In the genomic region with DNA sequence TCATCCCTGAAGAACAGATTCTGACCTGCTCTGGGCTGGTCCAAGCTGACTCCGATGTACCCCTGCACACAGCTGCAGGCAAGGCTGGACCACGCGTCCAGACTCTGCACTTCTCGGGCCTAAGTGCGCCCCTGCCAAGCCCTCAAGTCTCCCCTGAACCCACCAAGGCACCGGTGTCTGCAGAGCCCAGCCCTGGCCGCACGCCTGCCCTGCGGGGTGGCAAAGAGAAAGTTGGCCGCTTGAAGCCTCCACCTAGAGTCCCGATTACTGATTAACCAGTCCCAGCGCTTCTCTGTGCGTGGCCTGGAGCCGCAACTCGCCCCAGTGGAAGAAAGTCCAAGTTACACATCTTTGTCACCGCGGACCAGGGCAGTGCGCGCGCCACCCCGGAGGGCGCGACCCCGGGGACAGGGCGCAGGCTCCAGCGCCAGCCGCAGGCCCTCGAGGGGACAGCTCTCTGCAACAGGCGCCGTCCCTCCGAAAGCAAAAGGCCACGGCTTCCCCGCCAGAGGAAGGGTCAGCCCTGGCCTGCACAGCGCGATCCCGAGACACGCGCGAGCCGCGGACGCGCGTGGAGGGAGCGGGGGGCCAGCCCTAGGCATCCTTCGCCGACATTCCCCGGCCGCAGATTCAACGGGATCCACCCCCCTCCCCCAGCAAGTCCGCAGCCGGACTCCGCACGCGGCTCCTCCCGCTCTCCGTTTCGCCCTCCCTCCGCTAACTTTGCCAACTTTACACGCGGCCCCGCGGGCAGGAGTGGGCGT, we compare ENCODE assay signal across 9 mouse cellular contexts. TPM values are rescaled to one million over a fixed set of nuclear protein-coding genes. Genes with fewer than 3 reads are reported as not detected.
A peak's percentile ranks its signal among the peaks of the same experiment; 100 is the strongest.
DNase-seq lines count a peak whose midpoint lies in the region; ATAC-seq lines count a peak whose summit lies in the region.
"Had no signal": no experiment of that assay in that cellular context is flagged by ENCODE, and none has a peak within 500 bp of the region (broad histone marks: within the 10 kb centered on the region; RNA-seq: fewer than 3 reads in every experiment).

No protein-coding gene starts in this region.

- peak overlapping the region; percentile 75 for H3K9ac ChIP-seq in kidney, embryonic 16.5 days (replicated peaks; ENCODE audit: low read length)

- H3K4me2 ChIP-seq in kidney, embryonic 16.5 days (replicated peaks; ENCODE audit: low read depth, low read length), result peak overlapping the region; percentile 90

- H3K4me1 ChIP-seq in kidney, embryonic 16.5 days (ENCODE audit: insufficient read depth, low read length), result peaks cover 44% of the 10 kb centered on the region

- H3K27ac ChIP-seq in kidney, embryonic 16.5 days (ENCODE audit: low read length), result peak overlapping the region; percentile 88

- peak; percentile 32 to 52 for DNase-seq in cerebellum, postnatal 14 days
- no peak for DNase-seq in cerebellum, postnatal 4 days (ENCODE audit: low spot score in 2 of 2)
- DNase-seq in MN1 (ENCODE audit: low spot score), result peak; percentile 36
- DNase-seq in right cerebral cortex, adult 2 months (ENCODE audit: low spot score in 2 of 2), result no peak
- no peak for DNase-seq in cerebellum, adult 11-12 months

- H3K36me3 ChIP-seq in kidney, embryonic 16.5 days (ENCODE audit: insufficient read depth, low read length), result no peaks in the 10 kb centered on the region

- H3K9me3 ChIP-seq in kidney, embryonic 16.5 days (ENCODE audit: low read length), result no peaks in the 10 kb centered on the region; the same call in 1 of the 2 replicates

- WGBS in kidney, embryonic 16.5 days, result 2% methylated on average over 62 of the region's 64 CpGs

- peak; percentile 43 for ATAC-seq in granulocyte monocyte progenitor cell, adult 5-6 weeks (replicated peaks; ENCODE audit: poor library complexity, severe bottlenecking)
- peak; percentile 52 for ATAC-seq in kidney, embryonic 16.5 days (ENCODE audit: low FRiP score, low TSS enrichment)
- ATAC-seq in megakaryocyte-erythroid progenitor cell, adult 5-6 weeks (replicated peaks; ENCODE audit: low FRiP score, low TSS enrichment, poor library complexity, severe bottlenecking), result peak; percentile 48

- H3K27me3 ChIP-seq in kidney, embryonic 16.5 days (ENCODE audit: insufficient read depth, low read length), result no peaks in the 10 kb centered on the region

- peak overlapping the region; percentile 75 for H3K4me3 ChIP-seq in kidney, embryonic 16.5 days (ENCODE audit: low read length)

RNA-seq across cellular contexts. Expression of a gene that starts 0.5 kb away (rescaled TPM):
- total RNA-seq in granulocyte monocyte progenitor cell, adult 5-6 weeks (2014; fragmentation: Nextera tagmentation), result 3.0 and 4.1 TPM in 2 replicates
- 0.47 and 0.88 TPM in 2 replicates for total RNA-seq in granulocyte monocyte progenitor cell, adult 5-6 weeks (2017)
- 7.2 and 7.9 TPM in 2 replicates for polyA plus RNA-seq in kidney, embryonic 16.5 days (2015; fragmentation: Nextera tagmentation; extraction: Ambion mirVana)
- total RNA-seq in megakaryocyte-erythroid progenitor cell, adult 5-6 weeks (2014; fragmentation: Nextera tagmentation), result 9.9 and 12.3 TPM in 2 replicates
- total RNA-seq in megakaryocyte-erythroid progenitor cell, adult 5-6 weeks (2017), result 5.8 and 6.8 TPM in 2 replicates

RNA-seq across cellular contexts. Expression of a gene that starts 6.1 kb away (rescaled TPM):
- total RNA-seq in granulocyte monocyte progenitor cell, adult 5-6 weeks (2014; fragmentation: Nextera tagmentation), result not detected in 2 replicates
- not detected in 2 replicates for total RNA-seq in granulocyte monocyte progenitor cell, adult 5-6 weeks (2017)
- polyA plus RNA-seq in kidney, embryonic 16.5 days (2015; fragmentation: Nextera tagmentation; extraction: Ambion mirVana), result 0.09 TPM in 1 of 2 replicates, not detected in the other
- not detected in 2 replicates for total RNA-seq in megakaryocyte-erythroid progenitor cell, adult 5-6 weeks (2014; fragmentation: Nextera tagmentation)
- total RNA-seq in megakaryocyte-erythroid progenitor cell, adult 5-6 weeks (2017), result not detected in 2 replicates
- total RNA-seq: CH12.LX had no signal

Comparison
In these comparisons a context has a peak if more than half of its experiments do, and no peak if none do; other contexts are left out.
1. DNase-seq: peak in cerebellum, postnatal 14 days (2 of 2) and MN1 (single experiment); none in cerebellum, postnatal 4 days (0 of 2), right cerebral cortex, adult 2 months (0 of 2) and cerebellum, adult 11-12 months (single experiment).
2. Peak in every context shown above with its lines, with median percentiles within 50 percentile points of each other: ATAC-seq.